Mouse (Mus musculus): ENCODE data around the gene Cox4i2.

- TF ChIP-seq TAL1 (IDR thresholded peaks at IDR 0.05; ENCODE audit: low read length), result no peak
- peak; percentile 44; the same call in 1 of the 2 replicates for TF ChIP-seq GATA1 (IDR thresholded peaks at IDR 0.05; ENCODE audit: low read length)
Observed at GRCm38 (mm10) chr2:152736748-152737147, 17.2 kb upstream of the Cox4i2 start.

Measured in erythroblast, embryonic 14.5 days (primary cell).